Mouse (Mus musculus) fat pad, adult 2 months (tissue): ENCODE data around the gene Scgb1b15.
"Not testable (repeated sequence)": the region's sequence is repeated elsewhere in the genome, so short reads cannot be mapped to it uniquely, and the experiment has no call there.

Experiments used
- DNase-seq: peaks from one replicate; pipeline ENCODE4 v3.0.0-alpha.2; 2011; ENCODE audit warnings: low read depth, low spot score; ENCODE audit errors: extremely low read depth

Gene Scgb1b15

DNA sequence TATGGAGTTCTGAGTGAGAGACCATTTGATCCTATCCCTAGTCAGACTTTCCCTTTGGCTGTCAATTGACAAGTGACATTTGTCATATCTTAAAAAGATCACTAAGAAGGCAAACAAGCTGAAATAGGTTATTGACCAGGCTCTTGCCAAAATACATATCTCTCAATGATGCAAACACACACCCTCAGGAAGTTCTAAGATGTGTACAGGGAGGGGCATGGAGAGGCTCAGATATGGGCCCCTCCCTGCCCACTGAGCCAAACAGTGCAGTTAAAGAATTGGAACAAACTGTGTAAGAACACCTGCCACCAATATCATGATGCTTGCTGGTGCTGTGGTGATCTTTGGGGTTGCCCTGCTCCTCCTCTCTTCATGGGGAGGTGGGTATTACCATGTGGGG, at the start of gene Scgb1b15:
Scgb1b15 (plus strand) TSS at position 301 of the 400 bp plus-strand sequence.
- not testable (repeated sequence) for DNase-seq

DNA sequence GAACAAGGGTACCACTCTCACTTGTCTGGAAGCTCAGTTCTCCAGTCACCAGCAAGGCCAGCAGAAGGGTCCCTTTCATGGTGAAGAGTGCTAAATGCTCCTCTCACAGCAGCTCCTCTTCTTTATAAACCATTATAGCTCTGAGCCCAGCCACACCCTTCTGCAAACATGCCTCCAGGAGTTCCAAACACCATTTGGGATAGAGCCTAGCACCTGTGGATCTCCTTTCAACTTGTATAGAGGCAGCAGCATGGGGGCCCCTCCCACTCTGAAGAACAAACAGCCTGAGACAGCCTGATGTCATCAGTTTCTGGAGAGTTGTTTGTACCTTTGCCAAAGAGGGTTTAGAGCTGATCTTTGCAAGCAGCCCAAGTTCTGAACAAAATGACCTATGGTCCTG, 6.8 kb upstream of the Scgb1b15 start, which contains the start of gene Scgb2b15:
Scgb2b15 (minus strand) TSS at position 101 of the 400 bp plus-strand sequence.
- DNase-seq: not testable (repeated sequence)
